8 mouse cellular contexts compared by ENCODE assay signal in the genomic region with DNA sequence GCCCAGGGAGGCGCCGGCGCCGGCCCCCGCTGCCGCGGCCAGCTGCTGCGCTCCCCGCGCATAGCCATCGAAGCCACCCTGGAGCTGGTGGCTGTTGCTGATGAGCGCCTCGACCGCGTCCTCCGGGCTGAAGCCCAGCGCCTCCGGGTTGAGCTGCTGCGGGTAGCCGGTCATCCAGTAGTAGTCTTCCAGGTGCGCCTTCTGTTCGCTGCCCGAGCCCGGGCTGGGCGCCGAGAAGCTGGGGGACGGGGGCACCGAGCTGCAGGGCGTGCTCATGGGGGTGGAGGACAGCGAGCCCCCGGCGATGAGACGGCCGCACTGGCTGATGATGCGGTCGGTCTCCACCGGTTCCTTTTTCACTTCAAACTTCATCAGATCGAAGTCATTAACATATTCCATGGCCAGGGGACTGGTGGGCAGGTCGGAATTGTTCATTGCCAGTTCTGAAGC. TPM values are rescaled to one million over a fixed set of nuclear protein-coding genes. Genes with fewer than 3 reads are reported as not detected.
A peak's percentile ranks its signal among the peaks of the same experiment; 100 is the strongest.
DNase-seq lines count a peak whose midpoint lies in the region; ATAC-seq and TF ChIP-seq lines count a peak whose summit lies in the region.

No protein-coding gene starts in this region.

- no peaks in the 10 kb centered on the region for H3K9me3 ChIP-seq in kidney, embryonic 15.5 days (replicated peaks)
- no peaks in the 10 kb centered on the region for H3K9me3 ChIP-seq in forebrain, embryonic 13.5 days (replicated peaks)
- no peaks in the 10 kb centered on the region for H3K9me3 ChIP-seq in hindbrain, embryonic 12.5 days (replicated peaks)
- H3K9me3 ChIP-seq in liver, embryonic 16.5 days (replicated peaks; ENCODE audit: control insufficient read depth, low read length) = no peaks in the 10 kb centered on the region

- no peak for TF ChIP-seq POLR2A in bone marrow, adult 2 months (IDR thresholded peaks at IDR 0.05; ENCODE audit: borderline replicate concordance, control insufficient read depth, low read depth, low read length)
- TF ChIP-seq POLR2A in olfactory bulb, adult 2 months (IDR thresholded peaks at IDR 0.05; ENCODE audit: insufficient read depth, low read depth, low read length) = no peak

- peak overlapping the region; percentile 76 for H3K9ac ChIP-seq in kidney, embryonic 15.5 days
- peak overlapping the region; percentile 74 for H3K9ac ChIP-seq in forebrain, embryonic 13.5 days
- peak overlapping the region; percentile 75 for H3K9ac ChIP-seq in hindbrain, embryonic 12.5 days
- H3K9ac ChIP-seq in liver, embryonic 16.5 days (ENCODE audit: low read depth, low read length) = peak overlapping the region; percentile 45

- 0 out of 2 replicates have a peak, but pooled peaks cover 4% of the 10 kb centered on the region for H3K27me3 ChIP-seq in kidney, embryonic 15.5 days
- H3K27me3 ChIP-seq in forebrain, embryonic 13.5 days = peaks cover 34% of the 10 kb centered on the region
- 0 out of 2 replicates have a peak, but pooled peaks cover 3% of the 10 kb centered on the region for H3K27me3 ChIP-seq in hindbrain, embryonic 12.5 days
- peaks cover 40% of the 10 kb centered on the region for H3K27me3 ChIP-seq in liver, embryonic 16.5 days (ENCODE audit: control insufficient read depth, insufficient read depth, low read depth, low read length)

- peak overlapping the region; percentile 84 for H3K4me2 ChIP-seq in kidney, embryonic 15.5 days
- H3K4me2 ChIP-seq in forebrain, embryonic 13.5 days = peak overlapping the region; percentile 77
- peak overlapping the region; percentile 78 for H3K4me2 ChIP-seq in hindbrain, embryonic 12.5 days (replicated peaks)
- peak overlapping the region; percentile 67 for H3K4me2 ChIP-seq in liver, embryonic 16.5 days (ENCODE audit: low read depth, low read length)

- no peaks in the 10 kb centered on the region for H3K36me3 ChIP-seq in kidney, embryonic 15.5 days
- H3K36me3 ChIP-seq in forebrain, embryonic 13.5 days (ENCODE audit: poor library complexity, severe bottlenecking) = no peaks in the 10 kb centered on the region
- no peaks in the 10 kb centered on the region for H3K36me3 ChIP-seq in hindbrain, embryonic 12.5 days
- no peaks in the 10 kb centered on the region for H3K36me3 ChIP-seq in liver, embryonic 16.5 days (ENCODE audit: control insufficient read depth, insufficient read depth)

- no peak for DNase-seq in kidney, adult 8-10 months
- DNase-seq in urinary bladder, postnatal 25 days (ENCODE audit: low spot score) = peak; percentile 43

- H3K27ac ChIP-seq in kidney, embryonic 15.5 days = peak overlapping the region; percentile 96
- peak overlapping the region; percentile 74 for H3K27ac ChIP-seq in bone marrow, adult 2 months (ENCODE audit: control insufficient read depth, insufficient read depth, low read depth, low read length, poor library complexity)
- peak overlapping the region; percentile 84 for H3K27ac ChIP-seq in forebrain, embryonic 13.5 days
- peak overlapping the region; percentile 88 for H3K27ac ChIP-seq in hindbrain, embryonic 12.5 days
- peak overlapping the region; percentile 63 for H3K27ac ChIP-seq in liver, embryonic 16.5 days (ENCODE audit: low read length)
- H3K27ac ChIP-seq in olfactory bulb, adult 2 months (ENCODE audit: insufficient read depth, low read depth, low read length) = no peak overlapping the region; the same call in 1 of the 2 replicates

- ATAC-seq in kidney, embryonic 15.5 days (replicated peaks; ENCODE audit: low FRiP score) = peak; percentile 16; the same call in 1 of the 2 replicates
- ATAC-seq in forebrain, embryonic 13.5 days = peak; percentile 22; the same call in 1 of the 2 replicates
- peak; percentile 42 for ATAC-seq in hindbrain, embryonic 12.5 days (ENCODE audit: low FRiP score)
- no peak for ATAC-seq in liver, embryonic 16.5 days (ENCODE audit: low read depth)

- WGBS in kidney, embryonic 15.5 days = under 1% methylated on average over 39 of the region's 39 CpGs
- 2% methylated on average over 39 of the region's 39 CpGs for WGBS in bone marrow, adult 2 months
- under 1% methylated on average over 38 of the region's 39 CpGs for WGBS in forebrain, embryonic 13.5 days
- under 1% methylated on average over 28 of the region's 39 CpGs for WGBS in hindbrain, embryonic 12.5 days
- WGBS in liver, embryonic 16.5 days (ENCODE audit: insufficient replicate concordance) = 0% methylated on average over 37 of the region's 39 CpGs
- under 1% methylated on average over 39 of the region's 39 CpGs for WGBS in olfactory bulb, adult 2 months

- H3K4me1 ChIP-seq in kidney, embryonic 15.5 days = peaks cover 42% of the 10 kb centered on the region
- no peaks in the 10 kb centered on the region for H3K4me1 ChIP-seq in bone marrow, adult 2 months (ENCODE audit: control insufficient read depth, insufficient read depth, low read length)
- peaks cover 32% of the 10 kb centered on the region for H3K4me1 ChIP-seq in forebrain, embryonic 13.5 days
- H3K4me1 ChIP-seq in hindbrain, embryonic 12.5 days = peaks cover 27% of the 10 kb centered on the region
- no peaks in the 10 kb centered on the region; the same call in 1 of the 2 replicates for H3K4me1 ChIP-seq in liver, embryonic 16.5 days (ENCODE audit: control insufficient read depth, low read depth, low read length)
- peaks cover 13% of the 10 kb centered on the region for H3K4me1 ChIP-seq in olfactory bulb, adult 2 months (ENCODE audit: control insufficient read depth, insufficient read depth, low read length)

- TF ChIP-seq CTCF in bone marrow, adult 2 months (IDR thresholded peaks at IDR 0.05; ENCODE audit: control insufficient read depth, insufficient read depth, low read length) = no peak
- no peak for TF ChIP-seq CTCF in olfactory bulb, adult 2 months (IDR thresholded peaks at IDR 0.05; ENCODE audit: insufficient read depth, low read depth, low read length)

- H3K4me3 ChIP-seq in kidney, embryonic 15.5 days (replicated peaks) = peak overlapping the region; percentile 76
- H3K4me3 ChIP-seq in bone marrow, adult 2 months (replicated peaks; ENCODE audit: control insufficient read depth, low read depth, low read length) = peak overlapping the region; percentile 82
- peak overlapping the region; percentile 64 for H3K4me3 ChIP-seq in forebrain, embryonic 13.5 days
- peak overlapping the region; percentile 65 for H3K4me3 ChIP-seq in hindbrain, embryonic 12.5 days
- peak overlapping the region; percentile 59 for H3K4me3 ChIP-seq in liver, embryonic 16.5 days (ENCODE audit: low read depth, low read length)
- H3K4me3 ChIP-seq in olfactory bulb, adult 2 months (ENCODE audit: insufficient read depth, low read depth, low read length) = peak overlapping the region; percentile 74

RNA-seq across cellular contexts. Expression of a gene that starts 1.2 kb away (rescaled TPM):
- 8.6 and 9.9 TPM in 2 replicates for polyA plus RNA-seq in kidney, embryonic 15.5 days (2015; fragmentation: Nextera tagmentation; extraction: Ambion mirVana)
- polyA plus RNA-seq in bone marrow, adult 2 months (2011; ENCODE audit: insufficient read depth, insufficient read length, low replicate concordance, missing spikeins) = 8.2 and 11.1 TPM in 2 replicates
- 3.8 and 4.1 TPM in 2 replicates for polyA plus RNA-seq in forebrain, embryonic 13.5 days (2015; fragmentation: Nextera tagmentation; extraction: Ambion mirVana)
- 7.4 and 8.5 TPM in 2 replicates for polyA plus RNA-seq in hindbrain, embryonic 12.5 days (2016; fragmentation: Nextera tagmentation; extraction: Ambion mirVana)
- 2.4 and 3.0 TPM in 2 replicates for polyA plus RNA-seq in liver, embryonic 16.5 days (2015; fragmentation: Nextera tagmentation; extraction: Ambion mirVana)
- not detected in 2 replicates for polyA plus RNA-seq in olfactory bulb, adult 2 months (2012; ENCODE audit: insufficient read depth, insufficient read length, low replicate concordance, missing spikeins)
